Mouse (Mus musculus) adrenal gland, adult 18-20 months (tissue): ENCODE measurements around the gene Zfp316. TPM values are rescaled to one million over a fixed set of nuclear protein-coding genes. Genes with fewer than 3 reads are reported as not detected.

Experiments
- DNase-seq, 2 experiments: peaks; one replicate each; pipeline ENCODE4 v3.0.0; 2021 to 2022; ENCODE audit warnings: low spot score in 2 of 2
- total RNA-seq, 2 experiments: library from RNA; stranded (reverse); gene quantifications; 1 replicate in 1 of 2; 2 replicates in 1 of 2; pipeline ENCODE4 v1.2.3; 2021

Zfp316 gene
- total RNA-seq, 2 experiments from 2014 or later = 6.1 to 7.7 TPM

- DNase-seq = no peak
Measured at GRCm38 (mm10) chr5:143287774-143288328, 18.0 kb upstream of the Zfp316 start.

- DNase-seq = no peak
Measured at GRCm38 (mm10) chr5:143284762-143285161, 14.9 kb upstream of the Zfp316 start.

GRCm38 (mm10) chr5:143279247-143279646, 9.4 kb upstream of the Zfp316 start:
- DNase-seq = no peak

- DNase-seq = no peak
Measured at GRCm38 (mm10) chr5:143275761-143276160, 5.9 kb upstream of the Zfp316 start.

DNA sequence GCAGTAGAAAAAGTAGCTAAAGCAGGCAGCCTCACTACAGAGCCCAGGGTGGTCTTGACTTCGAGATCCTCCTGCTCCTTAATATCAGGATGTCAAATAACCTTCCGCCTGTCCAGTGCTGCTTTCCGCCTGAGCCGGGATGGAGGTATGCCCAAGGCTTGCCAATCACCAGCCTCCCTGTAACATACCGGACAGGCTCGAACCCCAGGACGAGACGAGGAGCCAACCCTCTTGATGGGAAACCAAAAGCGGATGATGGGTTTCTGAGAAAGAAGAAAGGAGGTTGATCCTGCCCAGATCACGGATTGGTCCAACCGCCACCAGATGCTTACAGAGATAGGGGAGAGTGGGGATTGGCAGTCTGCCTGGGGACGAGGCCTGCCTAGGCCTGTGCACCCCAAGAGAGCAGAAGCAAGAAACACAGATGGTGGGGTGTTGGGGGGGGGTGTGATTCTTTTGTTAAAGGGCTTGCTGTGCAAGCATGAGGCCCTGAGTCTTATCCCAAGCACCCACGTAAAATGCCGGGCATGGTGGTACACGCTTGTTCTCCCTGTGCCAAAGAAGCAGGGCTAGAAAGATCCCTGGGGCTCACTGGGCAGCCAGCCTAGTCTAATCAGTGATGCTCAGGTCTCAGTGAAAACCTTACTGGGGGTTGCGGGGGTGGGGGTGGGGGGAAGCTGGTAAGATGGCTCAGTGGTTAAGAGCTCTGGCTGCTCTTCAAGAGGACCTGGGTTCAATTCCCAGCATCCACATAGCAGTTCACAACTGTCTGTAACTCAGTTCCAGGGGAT, 2.9 kb upstream of the Zfp316 start:
- no peak for DNase-seq

DNA sequence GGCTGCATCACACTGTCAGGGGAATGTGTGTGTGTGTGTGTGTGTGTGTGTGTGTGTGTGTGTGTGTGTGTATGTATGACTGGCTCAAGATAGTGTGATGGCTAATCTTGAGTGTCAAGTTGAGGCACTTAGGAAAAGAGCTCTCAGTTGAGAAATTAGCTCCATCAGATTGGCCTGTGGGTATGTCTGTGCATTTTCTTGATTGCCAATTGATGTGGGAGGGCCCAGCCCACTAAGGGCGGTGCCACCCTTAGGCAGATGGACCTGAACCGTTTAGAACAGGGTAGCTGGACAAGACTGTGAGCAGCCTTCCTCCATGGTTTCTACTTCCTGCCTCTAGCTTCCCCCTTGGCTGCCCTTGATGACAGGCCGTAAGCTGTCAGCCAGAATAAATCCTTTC, 2.3 kb upstream of the Zfp316 start:
- DNase-seq = no peak

- DNase-seq = no peak
Measured at GRCm38 (mm10) chr5:143271642-143272041, 1.8 kb upstream of the Zfp316 start.

GRCm38 (mm10) chr5:143270151-143270519, 313 bp upstream of the Zfp316 start:
- DNase-seq = no peak

GRCm38 (mm10) chr5:143268985-143269362, 848 bp downstream of the Zfp316 start:
- DNase-seq = no peak

DNA sequence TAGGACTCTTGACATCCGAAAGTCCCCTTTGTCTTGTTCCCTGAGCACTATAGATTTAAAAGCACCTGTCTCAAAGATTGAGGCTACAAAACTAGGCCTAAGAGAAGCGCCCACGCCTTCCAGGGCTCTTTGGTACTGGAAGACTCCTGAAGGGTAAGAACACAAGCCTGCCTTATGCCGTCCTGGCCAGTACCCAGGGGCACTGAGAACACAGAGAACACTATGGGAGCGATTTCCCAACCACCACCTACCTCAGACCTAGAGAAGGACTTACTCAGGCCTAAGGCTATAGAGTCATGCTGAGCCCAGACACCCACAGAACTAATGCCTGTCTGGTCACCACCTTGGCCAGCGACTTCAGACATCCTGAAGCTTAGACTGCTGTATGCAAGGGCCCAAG, 3.0 kb downstream of the Zfp316 start:
- no peak for DNase-seq

DNA sequence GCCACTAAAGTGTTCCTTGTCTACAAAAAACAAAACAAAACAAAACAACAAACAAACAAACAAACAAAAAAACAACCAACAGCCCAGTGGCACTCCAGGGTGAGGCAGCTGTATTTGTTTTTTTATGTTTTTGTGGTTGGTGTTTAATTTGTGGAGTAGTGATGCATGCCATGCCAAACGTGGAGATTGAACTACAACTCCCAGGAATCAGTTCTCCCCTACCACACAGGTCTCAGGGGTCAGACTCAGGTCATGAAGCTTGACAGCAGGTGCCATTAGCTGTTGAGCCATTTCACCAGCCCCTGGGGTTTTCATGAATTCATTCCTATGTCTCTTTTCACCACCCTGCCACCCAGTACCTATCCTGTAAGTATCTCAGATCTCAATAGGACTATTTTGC, 4.4 kb downstream of the Zfp316 start:
- no peak for DNase-seq

DNA sequence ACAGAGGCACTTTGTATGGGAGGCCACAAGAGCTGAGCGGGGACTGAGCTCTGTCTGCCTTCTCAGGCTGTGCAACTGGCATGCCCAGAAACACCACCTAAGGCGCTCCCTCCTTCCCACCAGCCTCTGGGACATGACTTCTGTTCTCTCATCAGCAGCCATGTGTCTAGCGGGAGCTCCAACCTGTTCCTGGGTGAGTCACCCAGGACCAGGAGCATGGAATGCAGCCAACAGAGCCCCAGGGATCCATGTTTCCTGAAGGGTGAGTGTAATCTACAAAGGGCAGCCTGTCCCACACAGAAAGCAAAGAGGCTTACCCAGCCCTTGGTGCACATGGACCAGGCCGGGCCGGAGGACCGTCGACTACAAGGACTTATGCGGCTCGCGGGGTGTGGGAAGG, 5.1 kb downstream of the Zfp316 start:
- DNase-seq = no peak

DNA sequence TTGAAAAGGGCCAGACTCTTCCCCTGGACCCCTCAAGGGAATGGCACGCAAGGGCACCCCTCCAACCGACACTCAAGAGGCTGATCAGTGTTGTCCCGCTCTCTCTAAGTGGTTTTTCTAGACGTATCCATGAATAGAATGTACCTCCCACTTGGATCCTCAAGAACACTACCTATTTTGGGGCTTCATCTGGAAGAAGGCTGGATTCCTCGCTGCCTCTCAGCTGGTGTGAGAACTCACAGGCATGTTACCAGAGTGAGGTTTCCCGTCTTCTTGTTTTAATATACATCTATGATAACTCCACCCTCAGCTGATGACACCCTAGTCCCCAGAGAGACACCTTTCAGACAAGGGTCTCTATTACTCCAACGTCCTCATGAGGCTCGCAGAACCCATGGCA, 8.2 kb downstream of the Zfp316 start:
- DNase-seq = no peak

- no peak for DNase-seq
Measured at GRCm38 (mm10) chr5:143255802-143256201, 14.0 kb downstream of the Zfp316 start.

DNA sequence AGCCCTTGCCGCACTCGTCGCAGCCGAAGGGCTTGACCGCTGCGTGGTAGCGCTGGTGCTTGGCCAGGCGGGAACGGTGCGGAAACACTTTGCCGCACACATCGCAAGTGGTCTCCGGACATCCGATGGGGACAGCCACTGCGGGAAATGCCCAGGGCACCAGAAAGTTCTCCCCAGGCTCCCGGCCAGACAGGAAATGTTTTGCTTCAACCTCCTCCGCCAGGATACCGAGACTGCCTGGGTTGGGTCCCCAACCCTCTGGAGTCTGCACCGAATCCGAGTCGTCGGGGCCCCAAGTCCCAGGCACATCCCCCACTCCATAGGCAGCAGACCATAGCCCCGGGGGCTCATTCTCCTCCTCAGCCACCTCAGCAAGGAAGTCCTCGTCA, 14.7 kb downstream of the Zfp316 start:
- DNase-seq = no peak

- DNase-seq = no peak
Measured at GRCm38 (mm10) chr5:143254487-143255130, 15.2 kb downstream of the Zfp316 start.

GRCm38 (mm10) chr5:143253881-143254486, 15.8 kb downstream of the Zfp316 start:
- DNase-seq = no peak

DNA sequence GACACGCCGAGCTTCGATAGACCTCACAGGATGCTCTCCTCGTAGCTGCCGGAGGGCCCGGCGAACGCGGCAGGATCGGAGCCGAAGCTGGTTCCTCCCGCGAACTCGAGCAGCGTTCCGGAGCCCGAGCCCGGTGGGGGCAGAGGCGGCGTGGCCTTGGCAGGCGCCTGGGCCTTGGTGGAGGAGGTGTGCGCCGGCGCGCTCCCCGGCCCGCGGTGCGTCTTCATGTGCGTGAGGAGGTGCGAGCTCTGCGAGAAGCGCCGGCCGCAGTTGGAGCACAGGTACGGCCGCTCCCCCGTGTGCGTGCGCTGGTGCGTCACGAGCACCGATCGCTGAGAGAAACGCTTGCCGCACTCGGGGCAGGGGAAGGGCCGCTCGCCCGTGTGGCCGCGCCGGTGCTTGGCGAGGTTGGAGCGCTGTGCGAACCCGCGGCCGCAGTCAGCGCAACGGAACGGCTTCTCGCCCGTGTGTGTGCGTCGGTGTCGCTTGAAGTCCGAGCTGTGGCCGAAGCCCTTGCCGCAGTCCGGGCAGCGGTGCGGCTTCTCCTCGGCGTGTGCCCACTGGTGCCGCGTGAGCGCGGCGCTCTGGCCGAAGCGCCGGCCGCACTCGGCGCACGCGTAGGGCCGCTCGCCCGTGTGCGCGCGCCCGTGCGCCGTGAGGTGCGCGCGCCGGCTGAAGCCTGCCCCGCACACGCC, 16.5 kb downstream of the Zfp316 start:
- no peak for DNase-seq

DNA sequence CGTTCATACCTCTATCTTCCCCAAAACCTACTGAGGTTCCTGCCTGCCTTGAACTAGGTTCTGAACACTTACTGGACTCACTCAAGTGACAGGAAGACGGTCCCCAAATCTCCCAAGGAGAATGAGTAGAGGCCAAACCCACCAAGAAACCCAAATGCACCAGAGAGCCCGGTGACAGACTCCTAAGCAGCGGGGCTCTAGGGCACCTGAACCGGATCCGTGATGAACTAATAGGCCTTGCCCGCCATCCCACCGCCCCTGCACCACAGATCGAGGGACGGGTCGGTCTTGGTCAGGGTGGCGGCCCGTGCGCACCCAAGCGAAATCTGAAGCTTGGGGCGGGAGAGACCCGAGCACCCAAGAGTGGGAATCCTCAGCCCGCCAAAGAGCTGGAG, 17.0 kb downstream of the Zfp316 start:
- no peak for DNase-seq

DNA sequence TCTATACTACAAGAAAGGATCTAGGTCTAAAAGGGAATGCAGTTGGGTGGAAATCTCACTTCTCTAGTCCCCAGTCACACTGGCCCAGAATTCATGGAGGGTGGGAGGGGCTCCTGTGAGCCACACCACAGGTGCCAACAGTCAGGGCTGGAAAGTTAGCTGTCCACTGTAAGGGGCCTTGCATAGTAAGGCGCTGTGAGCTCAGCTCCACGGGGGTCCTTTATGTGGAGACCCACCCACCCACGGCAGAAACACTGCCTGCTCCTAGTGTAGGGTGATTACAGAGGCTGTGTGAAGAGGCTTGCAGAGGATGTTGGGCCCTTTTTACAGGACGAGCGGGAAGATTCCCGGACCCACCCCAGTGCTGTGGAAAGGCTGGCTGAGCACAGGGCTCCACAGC, 17.8 kb downstream of the Zfp316 start:
- DNase-seq = no peak

DNA sequence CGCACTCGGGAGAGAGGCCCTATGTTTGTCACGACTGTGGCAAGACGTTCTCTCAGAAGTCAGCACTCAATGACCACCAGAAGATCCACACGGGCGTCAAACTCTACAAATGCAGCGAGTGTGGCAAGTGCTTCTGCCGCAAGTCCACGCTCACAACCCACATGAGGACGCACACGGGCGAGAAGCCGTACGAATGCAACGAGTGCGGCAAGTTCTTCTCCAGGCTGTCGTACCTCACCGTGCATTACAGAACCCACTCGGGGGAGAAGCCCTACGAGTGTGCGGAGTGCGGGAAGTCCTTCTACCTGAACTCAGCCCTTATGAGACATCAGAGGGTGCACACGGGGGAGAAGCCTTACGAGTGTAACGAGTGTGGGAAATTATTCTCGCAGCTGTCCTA, 24.9 kb downstream of the Zfp316 start:
- no peak for DNase-seq

DNA sequence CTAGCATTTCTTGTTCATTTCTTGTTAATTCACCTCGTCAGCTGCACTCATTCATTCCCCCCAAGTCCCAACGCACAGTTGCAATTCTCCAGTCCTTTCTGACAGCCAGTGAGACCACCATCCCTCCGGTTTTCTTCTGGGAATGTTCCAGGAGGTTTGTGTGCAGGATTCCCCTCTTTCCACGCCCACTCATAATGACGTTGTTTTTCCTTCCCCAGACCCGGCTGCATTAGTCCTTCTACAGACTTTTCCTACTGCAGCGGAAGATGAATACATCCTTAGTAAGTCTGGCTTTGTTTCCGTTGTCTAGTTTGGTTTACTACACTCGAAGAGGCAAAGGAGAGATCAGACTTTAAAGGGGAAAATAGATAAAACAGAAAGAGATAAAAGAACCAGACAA, 33.8 kb downstream of the Zfp316 start:
- DNase-seq = no peak
